Mouse (Mus musculus) frontal cortex, postnatal 25 days (tissue): ENCODE measurements at regions not wholly inside any gene's neighbourhood (a gene's known extent, or its start where the extent isn't known, plus 50 kb on each side); places are given as distances from the start of the nearest gene placed in this dataset.
"Not testable (repeated sequence)": the region's sequence is repeated elsewhere in the genome, so short reads cannot be mapped to it uniquely, and the experiment has no call there.

Experiments used
- DNase-seq, 2 experiments: peaks; one replicate each; pipeline ENCODE4 v3.0.0; 2022; ENCODE audit warnings: low spot score in 2 of 2

DNA sequence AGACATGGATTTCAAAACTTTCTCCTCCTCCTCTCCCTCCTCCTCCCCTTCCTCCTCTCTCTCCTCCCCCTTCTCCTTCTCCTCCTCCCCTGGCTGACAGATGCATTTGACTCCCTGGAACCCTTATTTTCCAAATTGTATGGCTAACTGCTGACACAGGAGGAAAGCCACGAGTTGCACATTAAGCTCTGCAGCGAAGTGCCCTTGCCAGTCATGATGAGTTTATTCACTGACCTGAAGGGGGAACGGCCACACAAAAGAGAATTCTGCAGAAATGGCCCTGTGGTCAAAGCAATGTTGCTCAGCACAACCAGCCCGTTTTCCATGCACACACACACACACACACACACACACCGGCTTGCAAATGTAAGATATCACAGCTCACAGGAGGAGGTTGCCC is 112.6 kb downstream of the Tomm20 start:
- no peak for DNase-seq

DNA sequence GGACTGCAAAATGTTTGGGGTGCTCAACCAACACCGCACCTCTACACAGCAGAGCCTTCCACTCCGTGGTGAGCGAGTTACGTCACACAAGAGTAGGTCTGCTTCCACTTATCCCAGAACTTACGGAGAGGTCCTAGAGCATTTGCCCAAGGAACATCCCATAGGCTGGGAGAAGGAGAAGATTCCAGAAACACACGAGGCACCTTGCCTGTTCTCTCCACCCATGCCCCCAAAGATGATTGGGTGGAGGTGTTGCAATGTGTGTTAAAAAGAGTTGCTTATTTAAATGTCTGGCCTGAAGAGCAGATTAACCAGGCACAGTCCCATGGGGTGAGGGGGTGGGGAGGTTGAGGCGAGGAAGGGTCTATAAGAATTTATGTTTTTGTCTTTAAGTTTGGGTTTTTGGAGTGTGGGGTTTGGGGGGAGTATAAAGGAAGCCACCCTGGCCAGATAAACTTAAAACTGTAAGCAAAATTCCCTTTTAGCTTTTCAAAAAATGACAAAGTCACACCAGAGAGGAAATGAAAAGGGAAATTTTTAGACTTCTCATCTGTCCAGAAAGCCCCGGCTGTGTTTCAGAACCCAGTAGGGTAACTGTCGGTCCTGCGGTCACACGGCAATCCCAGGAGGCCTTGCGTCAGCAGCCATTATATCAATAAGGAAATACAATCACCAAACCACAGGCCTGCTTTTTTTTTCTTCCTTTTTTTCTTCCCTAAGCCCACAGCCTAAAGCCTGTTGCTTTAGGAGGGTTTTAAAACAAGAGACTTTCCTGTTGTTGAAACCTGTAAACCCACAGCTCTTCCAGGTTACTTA is 113.3 kb downstream of the Tomm20 start:
- DNase-seq: no peak

DNA sequence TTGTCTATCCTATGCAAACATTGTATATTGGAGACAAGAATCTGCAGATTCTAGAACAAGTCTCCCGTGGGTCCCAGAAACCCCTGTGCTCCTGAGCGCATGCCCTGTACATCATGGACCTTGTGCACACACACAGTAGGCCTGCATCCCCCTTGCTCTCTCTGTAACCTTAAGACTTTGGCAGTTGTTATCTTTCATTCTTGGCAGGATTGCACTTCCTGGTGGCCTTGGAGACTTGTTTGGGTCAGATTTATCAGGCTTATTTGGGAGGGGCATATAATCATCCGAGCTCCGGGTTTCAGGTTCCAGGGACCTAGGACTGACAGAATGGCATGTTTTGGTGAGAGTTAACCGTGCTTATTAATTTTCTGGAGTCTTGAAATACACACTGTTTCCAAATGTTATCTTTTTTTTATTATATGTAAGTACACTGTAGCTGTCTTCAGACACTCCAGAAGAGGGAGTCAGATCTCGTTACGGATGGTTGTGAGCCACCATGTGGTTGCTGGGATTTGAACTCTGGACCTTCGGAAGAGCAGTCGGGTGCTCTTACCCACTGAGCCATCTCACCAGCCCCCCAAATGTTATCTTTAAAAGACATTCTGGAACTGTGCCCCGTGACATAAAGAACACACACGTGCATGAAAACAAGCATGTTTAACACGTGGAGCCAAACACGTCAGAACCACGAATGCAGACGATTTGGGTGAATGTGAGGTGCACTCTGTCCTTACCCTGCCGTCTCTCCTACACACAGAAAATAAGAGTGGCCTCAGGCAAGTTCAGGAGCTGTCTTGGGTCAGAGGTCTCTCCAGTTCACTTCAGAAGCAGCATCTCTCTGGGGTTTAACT is 114.1 kb downstream of the Tomm20 start:
- DNase-seq: no peak

DNA sequence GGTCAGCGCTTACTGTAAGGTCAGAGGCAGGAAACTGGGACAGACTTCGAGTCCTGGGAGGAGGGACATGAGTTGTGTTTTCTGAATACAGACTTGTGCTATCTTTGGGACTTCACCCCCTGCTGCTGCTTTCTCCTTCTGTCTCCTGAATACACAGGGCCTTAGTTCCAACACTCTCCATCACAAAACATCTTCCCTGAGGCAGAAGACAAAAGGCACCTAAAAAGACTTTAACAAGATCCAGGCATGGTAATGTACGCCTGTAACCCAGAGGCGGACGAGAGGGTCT is 115.5 kb downstream of the Tomm20 start:
- no peak for DNase-seq

DNA sequence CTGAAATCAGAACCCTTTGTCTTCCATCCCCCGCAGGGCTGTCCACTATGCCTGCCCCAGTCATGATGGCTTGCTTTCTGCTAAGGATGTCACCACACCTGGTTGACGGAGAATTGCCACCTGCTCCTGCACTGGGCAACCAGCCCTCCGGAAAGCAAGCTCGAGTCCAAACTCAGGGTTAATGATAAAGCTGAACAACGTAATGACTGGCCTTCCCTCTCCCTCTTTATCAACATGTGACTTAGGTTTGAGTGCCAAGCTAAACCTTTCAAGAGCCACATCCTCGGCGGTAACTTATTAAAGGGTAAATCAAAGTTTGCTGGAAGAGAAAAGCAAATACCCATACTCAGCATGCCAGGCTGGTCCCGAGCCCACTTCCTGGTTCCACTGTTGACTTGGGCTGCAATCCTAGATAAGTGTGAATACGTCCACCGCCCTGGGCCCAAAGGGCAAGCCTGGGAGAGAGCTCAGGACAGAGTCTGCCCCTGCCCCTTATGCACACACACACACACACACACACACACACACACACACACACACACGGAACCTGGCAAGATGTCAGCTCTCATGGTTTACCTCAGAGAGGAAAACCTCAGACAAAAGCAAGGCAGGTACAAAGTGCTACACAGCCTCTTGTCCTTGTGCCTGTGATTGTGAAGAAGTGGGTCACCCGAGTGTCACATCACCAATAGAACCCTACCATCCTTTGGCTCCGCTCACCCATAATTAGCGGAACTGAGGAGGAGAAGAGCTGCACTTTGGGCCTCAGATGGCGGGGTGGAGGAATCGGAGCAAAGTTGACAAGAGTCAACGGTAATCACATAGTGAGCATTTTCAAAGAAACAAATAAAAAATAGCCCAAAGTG is 116.0 kb downstream of the Tomm20 start:
- DNase-seq: no peak

DNA sequence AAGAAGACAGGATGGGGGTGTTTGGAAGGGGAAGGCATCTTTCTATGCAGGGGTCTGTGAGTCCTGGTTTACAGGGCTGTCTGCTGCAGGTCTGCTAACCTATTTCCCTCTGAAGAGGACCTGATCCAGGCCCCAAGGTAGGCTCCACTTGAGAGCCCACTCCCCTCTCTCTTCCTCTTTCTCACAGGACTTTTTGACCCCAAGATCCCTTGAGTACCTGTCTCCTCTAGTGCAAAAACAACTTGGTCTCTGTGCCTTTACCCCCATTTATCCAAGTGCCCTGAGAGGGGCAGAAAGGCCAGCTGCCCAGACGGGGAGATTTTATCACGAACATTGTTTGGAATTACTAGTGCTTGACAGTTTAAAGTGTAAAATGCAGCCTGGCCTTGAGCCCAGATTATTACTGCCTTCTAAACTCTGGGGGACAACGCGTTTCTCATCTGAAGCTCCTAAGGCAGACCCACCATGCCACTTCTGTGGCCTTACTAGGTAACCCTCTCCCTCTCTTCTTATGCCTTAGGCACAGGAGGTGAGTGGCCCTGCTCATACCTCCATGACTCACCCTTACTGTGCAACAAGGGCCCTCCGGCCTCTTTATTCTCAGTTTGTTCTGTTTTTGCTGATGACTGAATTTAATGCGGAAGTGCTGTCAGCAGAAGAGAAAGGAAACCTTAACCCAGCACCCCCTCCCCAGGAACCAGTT is 117.8 kb downstream of the Tomm20 start:
- DNase-seq: no peak

DNA sequence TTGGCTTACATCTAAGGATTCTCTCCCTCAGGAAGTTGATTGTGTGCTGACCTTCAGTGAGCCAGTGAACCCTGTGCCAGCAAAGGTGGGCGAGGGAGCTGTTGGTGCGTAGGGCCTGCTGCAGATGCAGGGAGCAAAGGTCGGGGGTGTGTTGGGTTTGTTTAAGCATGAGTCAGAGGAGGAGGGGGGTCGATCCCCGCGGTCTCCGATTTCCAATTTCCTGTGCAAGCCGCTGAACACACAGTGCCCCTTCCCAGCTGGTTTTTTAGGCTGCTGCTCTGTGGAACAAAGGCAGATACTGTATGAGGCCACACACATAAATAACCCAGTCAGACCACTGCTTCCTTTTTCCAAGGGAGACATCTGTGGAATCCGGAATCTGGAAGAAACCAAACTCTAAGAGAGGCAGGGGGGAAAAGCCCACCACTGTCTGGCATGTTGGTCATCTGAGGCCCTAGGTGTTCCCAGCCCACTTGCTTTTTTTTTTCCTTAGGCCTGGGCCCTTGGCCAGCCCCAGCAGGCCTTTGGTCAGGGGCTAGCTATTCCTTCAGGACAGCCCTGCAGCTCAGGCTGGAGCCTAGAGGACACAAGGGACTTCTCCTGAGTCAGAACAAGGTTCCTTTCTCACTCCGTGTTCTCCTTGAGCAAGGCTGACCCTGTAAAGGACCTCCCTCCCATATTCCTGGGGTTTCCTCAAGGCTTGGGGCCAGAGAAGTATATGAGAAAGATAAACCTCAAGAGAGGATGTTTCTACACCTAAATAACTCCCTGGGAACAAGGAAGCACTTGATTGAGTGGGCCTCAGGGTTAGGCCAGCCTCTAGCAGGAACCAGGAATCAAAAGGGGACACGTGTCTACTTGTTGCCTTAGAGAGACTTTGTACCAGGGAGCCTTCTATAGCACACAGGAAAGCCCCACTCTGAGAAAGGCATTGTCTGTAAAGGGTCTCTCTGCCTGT is 119.0 kb downstream of the Tomm20 start:
- DNase-seq: no peak

DNA sequence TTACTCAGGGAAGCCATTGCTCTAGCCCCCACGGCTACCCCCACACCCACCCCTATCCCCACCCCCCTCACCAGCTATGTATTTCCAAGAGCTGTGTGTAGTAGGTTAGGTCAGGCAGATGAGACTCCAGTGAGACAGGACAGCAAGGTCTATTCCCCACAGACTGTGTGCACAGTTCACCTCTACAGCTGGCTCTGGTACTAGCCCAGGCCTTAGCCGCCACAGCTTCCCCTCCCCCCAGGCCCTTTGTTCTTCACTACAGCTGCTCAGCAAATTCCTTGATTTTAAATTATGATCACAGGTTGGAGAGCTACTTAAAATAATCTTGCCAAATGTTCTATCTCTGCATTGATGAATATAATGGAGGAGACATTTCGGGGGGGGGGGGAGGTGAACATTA is 119.8 kb downstream of the Tomm20 start:
- no peak for DNase-seq

DNA sequence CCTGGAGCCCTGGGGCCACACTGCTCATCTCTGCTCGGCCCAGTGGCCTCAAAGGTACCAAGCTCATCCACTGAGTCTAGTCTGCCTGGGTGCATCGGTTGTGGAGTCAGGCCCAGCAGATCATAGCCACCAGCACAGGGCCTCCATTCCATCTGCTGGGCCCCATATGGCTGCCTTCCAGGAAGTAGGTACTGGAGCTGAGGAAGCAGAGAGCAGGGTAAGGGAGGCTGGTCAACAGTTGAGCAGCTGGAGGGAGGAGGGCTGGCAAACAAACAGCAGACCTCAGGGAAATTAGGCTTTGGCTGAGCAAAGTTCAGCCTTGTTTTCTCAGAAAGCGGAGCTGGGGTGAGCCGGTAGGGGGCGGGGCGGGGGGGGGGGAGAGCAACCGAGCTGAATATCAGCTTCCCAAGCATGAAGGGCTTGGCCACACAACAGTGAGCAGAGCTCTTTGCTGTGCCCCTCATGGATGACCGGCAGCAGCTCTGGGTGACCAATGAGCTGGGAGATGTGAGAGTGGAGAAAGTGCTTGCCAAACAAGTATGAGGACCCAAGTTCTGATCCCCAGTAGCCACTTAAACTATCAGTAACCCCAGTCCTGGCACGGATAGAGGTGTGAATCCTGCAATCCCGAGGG is 121.0 kb downstream of the Tomm20 start:
- DNase-seq: no peak

DNA sequence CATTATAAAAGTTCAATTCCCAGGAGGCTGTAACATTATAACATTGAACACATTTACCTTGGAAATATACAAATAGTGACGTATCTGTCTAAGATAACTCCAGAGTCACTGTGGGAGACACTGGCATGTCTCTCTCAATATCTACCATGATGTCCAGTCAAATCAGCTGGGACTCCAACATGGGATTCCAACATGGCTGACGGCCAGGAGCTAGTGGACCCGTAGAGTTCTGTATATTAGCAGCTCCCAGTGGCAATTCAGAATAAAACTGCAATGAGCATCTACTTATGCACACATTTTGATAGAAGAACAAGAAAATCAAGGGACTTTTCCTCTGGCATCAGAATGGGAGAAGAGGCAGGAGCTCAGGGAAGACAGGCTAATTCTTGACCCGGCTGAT is 123.4 kb downstream of the Tomm20 start:
- DNase-seq: no peak

DNA sequence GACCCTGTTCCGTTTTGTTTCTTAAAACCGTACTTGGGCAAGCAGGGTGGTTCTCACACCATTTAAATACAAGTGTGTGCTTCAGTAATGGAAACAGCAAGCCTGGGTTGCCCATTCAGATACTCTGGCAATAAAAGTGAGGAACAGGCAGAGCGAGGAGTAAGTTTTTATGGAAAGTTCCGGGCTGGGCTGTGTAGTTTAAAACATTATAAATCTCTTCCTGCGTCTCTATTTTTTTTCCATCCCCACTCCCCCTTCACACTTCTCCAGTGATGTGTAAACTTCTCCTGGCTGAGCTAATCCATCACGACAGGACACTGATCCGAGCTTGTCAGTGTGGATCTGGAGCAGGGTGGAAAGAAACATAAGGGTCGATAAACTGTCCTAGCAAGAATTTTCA is 124.4 kb downstream of the Tomm20 start:
- DNase-seq: no peak

DNA sequence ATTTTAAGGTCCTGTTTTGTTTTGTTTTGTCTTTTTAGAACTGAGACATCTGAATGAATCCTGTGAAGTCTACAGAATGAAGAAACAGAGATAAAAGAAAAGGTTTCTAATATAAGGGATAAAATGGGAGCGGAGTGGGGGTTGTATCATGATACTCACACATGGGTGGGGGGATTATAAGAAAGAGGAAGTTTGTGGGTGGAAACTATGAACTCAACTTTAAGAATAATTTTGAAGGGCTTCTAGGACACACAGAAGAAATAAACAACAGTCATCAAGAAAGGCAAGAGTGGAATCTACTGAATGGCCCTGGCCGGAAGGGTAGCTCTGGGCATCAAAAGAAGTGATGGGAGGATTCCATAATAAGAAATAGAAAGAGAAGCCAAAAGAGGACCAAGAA is 125.1 kb downstream of the Tomm20 start:
- DNase-seq: no peak

DNA sequence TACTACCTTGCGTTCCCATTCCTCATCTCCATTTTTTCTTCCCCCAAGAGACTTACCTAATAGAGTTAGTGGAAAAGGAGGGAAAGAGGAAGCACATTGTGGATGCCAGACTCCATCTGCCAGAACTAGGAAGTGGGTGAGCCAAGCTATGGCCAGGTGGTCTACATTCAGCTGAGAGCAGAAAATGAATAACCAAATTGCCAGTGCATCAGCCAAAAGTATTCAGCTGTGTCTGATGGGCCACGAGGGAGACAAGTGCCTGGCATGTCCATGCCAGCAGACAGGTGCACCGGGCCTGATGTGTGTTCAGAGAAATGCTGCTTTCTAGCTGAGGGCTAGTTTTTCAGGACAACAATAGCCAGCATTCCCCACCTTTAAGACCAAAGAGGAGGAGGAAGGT is 126.4 kb downstream of the Tomm20 start:
- DNase-seq: no peak

DNA sequence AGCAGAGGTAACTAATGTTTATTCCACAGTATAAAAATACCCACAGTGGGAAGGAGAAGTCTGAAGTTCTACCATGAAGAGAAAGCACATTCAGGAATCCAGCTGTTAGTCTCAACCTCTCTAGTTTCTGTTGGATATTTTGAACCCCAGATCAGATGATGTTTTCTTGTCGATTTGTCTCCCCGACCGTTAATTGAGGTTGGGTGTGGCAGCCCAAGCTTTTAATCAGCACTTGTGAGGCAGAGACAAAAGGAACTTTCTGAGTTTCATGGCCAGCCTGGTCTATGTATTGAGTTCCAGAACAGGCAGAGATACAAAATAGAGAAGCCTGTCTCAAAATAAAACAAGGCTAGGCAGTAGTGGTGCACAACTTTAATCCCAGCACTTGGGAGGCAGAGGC is 129.5 kb downstream of the Tomm20 start:
- DNase-seq: no peak

DNA sequence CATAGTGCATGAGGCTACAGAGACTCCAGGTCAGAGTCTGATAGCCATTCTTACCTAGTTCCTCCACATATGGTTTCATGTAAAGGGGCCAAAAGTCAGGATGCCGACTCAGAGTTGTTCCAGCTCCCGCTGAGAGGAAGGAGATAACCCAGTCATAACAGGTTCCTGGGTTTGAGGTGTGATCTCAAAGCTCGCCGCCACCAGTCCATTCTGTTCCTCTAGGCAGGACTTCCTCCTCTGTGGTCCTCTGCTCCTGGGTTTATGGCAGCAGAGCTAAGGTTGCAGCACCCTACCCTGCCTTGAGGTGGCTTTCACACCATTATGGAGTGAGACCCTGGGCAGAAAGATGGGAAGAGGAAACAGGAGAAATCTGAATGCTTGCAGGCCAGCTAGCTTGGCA is 131.2 kb downstream of the Tomm20 start:
- DNase-seq: no peak

DNA sequence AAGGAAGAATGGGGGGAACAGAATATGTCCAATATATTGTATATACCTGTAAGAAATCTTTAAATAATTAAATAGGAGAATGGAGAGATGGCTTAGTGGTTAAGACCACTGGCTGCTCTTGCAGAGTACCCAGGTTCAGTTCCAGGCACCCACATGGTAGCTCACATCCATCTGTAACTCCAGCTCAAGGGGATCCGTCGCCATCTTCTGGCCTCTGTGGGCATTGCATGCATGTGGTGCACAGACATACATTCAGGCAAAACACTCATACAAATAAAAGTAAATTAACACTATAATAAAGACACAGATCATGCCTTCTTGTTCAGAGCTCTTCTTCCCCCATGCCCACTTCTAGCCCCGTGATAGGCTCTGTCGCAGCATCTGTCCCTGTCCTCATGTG is 132.0 kb downstream of the Tomm20 start:
- no peak for DNase-seq

DNA sequence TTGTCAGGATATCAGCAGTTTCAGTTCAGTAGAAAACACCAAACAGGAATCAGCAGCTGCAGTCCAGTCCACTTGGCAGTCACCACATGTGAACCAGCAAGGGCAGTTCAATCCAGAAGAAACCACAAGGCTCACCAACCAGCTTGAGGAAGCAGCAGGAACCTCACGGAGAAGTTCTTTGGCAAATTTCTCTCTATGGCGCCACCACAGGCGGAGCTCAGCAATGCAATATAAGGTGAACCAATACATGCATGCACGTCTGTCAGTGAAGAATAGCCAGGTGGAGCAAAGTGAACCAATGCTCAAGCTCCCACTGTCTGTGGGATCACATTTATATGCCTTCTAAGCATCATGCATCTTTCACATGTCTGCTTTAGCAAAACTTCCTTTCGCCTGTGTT is 132.9 kb downstream of the Tomm20 start:
- DNase-seq: no peak

DNA sequence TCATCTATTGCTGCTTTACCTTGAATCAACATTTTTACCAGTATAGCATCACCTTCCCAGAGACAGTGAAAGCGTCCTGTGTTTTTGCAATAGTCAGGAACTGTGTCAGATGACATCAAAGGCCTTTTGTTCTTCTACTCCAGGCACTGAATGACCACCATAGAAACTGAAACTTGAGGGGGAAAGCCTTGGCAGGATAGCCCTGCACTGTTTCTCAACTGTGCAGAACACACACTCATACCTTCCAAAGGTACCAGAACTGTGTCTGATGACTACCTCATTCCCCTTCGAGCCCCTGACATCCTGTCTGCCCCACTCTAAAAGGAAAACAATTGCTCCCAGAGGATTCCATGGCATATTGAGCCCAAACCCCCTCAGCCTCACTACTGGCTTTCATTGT is 134.3 kb downstream of the Tomm20 start:
- not testable (repeated sequence) for DNase-seq

DNA sequence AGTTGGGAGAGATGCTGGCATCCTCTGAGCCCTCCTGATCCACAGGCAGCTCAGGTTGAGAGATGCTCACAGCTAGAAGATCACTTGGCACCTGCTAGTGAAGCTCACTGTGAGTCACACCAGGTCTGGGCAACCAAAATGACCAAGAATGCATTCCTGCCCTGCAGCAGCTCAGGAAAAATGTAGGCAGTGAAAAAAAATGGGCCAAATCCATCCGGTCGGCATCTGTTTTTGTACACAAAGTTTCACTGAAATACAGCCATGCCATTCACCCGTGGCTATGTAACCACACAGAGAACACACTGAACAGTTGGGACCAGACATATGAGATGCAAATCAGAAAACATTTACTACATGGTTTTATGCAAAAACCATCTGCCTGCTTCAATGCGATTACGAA is 135.1 kb downstream of the Tomm20 start:
- no peak for DNase-seq

DNA sequence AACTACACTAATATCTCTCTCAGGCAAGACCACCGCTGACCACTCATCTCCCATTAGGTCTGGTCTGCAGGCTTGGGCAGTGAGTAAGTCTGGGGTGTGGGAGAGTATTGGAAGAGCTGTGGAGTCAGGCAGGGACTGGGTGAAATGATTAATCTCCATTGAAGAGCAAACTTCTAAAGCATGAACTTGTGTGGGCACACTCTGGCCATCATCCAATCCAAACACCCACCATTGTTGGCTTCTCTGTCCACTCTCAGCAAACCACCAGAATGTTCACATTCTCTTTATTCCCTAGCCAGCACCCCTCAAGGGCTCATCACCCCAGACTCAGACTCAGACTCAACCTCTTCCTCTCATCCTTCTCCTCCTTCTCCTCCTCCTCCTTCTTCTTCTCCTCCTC is 136.3 kb downstream of the Tomm20 start:
- no peak for DNase-seq
